Mouse (Mus musculus) left cerebral cortex, postnatal 10 days (tissue): ENCODE data around the gene Lig4. TPM values are rescaled to one million over a fixed set of nuclear protein-coding genes. Genes with fewer than 3 reads are reported as not detected.

Experiments used
- DNase-seq, 2 experiments: peaks; one replicate each; pipeline ENCODE4 v3.0.0; 2021 to 2022; ENCODE audit warnings: low spot score in 2 of 2, mixed read lengths in 1 of 2; ENCODE audit errors: extremely low spot score in 1 of 2
- intact Hi-C: fragments of 180-260 bp; cut with DNase I; formaldehyde crosslinking; loops from one replicate; pipeline ENCODE4 v1.15.1; 2025
- total RNA-seq, 2 experiments: library from RNA; stranded (reverse); gene quantifications; 2 replicates each; pipeline ENCODE4 v1.2.3; 2021

Gene Lig4
- total RNA-seq: 10 to 100 TPM; 11.2 TPM

GRCm38 (mm10) chr8:9977573-9978314 is at the start of gene Lig4, which contains the start of gene Abhd13:
TSS of gene Lig4 (minus strand) at chr8:9977686.
TSS of gene Abhd13 (plus strand) at chr8:9977707.
- DNase-seq: peak; percentile 98 to 99
- intact Hi-C loops: loop anchor here (5.0 kb wide), 1 partner anchor 425 kb away; no protein-coding TSS in a partner anchor

GRCm38 (mm10) chr8:10017231-10017630 is 39.7 kb upstream of the Lig4 start:
- intact Hi-C loops: no loop called here
- peak; percentile 48 to 68 for DNase-seq

- intact Hi-C loops: no loop called here
- DNase-seq: no peak
Measured at GRCm38 (mm10) chr8:10016252-10016651, 38.8 kb upstream of the Lig4 start.

GRCm38 (mm10) chr8:10007660-10008028 is 30.2 kb upstream of the Lig4 start:
- no peak for DNase-seq
- intact Hi-C loops: no loop called here

- intact Hi-C loops: no loop called here
- DNase-seq: peak in 1 of 2 experiments; percentile 49
Measured at GRCm38 (mm10) chr8:10006986-10007659, 29.6 kb upstream of the Lig4 start.

GRCm38 (mm10) chr8:10006156-10006985 is 28.9 kb upstream of the Lig4 start, which contains the start of gene Tnfsf13b:
TSS of gene Tnfsf13b (plus strand) at chr8:10006467.
- DNase-seq: no peak
- intact Hi-C loops: no loop called here

- DNase-seq: no peak
- intact Hi-C loops: no loop called here
Measured at GRCm38 (mm10) chr8:10004115-10004514, 26.6 kb upstream of the Lig4 start.

- intact Hi-C loops: no loop called here
- DNase-seq: no peak
Measured at GRCm38 (mm10) chr8:9980188-9980587, 2.7 kb upstream of the Lig4 start.

GRCm38 (mm10) chr8:9979746-9980145 is 2.3 kb upstream of the Lig4 start:
- intact Hi-C loops: loop anchor here (5.0 kb wide), 1 partner anchor 423 kb away; no protein-coding TSS in a partner anchor
- no peak for DNase-seq

- intact Hi-C loops: loop anchor here (5.0 kb wide), 1 partner anchor 424 kb away; no protein-coding TSS in a partner anchor
- DNase-seq: no peak
Measured at GRCm38 (mm10) chr8:9978475-9979230, 1.2 kb upstream of the Lig4 start.

- no peak for DNase-seq
- intact Hi-C loops: loop anchor here (5.0 kb wide), 1 partner anchor 425 kb away; no protein-coding TSS in a partner anchor
Measured at GRCm38 (mm10) chr8:9977016-9977415, 470 bp downstream of the Lig4 start.

GRCm38 (mm10) chr8:9975898-9976611 is 1.4 kb downstream of the Lig4 start:
- intact Hi-C loops: loop anchor here (5.0 kb wide), 1 partner anchor 426 kb away; no protein-coding TSS in a partner anchor
- peak; percentile 97 to 99 for DNase-seq

- intact Hi-C loops: loop anchor here (5.0 kb wide), 1 partner anchor 427 kb away; no protein-coding TSS in a partner anchor
Measured at GRCm38 (mm10) chr8:9975276-9975675, 2.2 kb downstream of the Lig4 start.

GRCm38 (mm10) chr8:9971866-9972265 is 5.6 kb downstream of the Lig4 start:
- intact Hi-C loops: no loop called here
- DNase-seq: no peak

More at GRCm38 (mm10) chr8:9975276-9975675, 2.2 kb downstream of the Lig4 start:
- DNase-seq: no peak

- DNase-seq: no peak
- intact Hi-C loops: no loop called here
Measured at GRCm38 (mm10) chr8:9959919-9960318, 17.6 kb downstream of the Lig4 start.

GRCm38 (mm10) chr8:9958338-9958737 is 19.1 kb downstream of the Lig4 start:
- DNase-seq: no peak
- intact Hi-C loops: no loop called here

GRCm38 (mm10) chr8:9949134-9949890 is 28.2 kb downstream of the Lig4 start:
- no peak for DNase-seq
- intact Hi-C loops: no loop called here
